Mouse (Mus musculus): Measurements from ENCODE around the gene Icam1.

Gene Icam1

DNA sequence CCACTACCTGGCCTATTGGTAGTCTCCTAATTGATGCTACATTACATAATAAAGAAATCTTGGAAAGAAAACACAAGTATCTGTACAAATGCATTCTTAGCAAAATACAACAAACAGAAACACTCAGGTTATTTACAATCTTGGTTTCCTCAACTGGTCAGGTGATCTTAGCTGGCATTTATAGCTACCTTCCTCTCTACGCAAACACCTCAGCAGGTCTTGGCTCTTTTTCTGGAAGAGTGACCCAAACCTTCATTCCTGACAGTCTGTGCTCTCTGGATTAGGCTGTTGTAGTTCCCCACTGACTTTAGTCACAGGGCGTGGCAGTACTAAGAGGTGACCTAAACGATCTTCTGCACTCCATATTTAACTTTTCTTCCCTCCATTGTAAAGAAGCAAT, 29.4 kb downstream of the Icam1 start:
- no peak for DNase-seq (ENCODE audit: low read depth, low spot score)

DNA sequence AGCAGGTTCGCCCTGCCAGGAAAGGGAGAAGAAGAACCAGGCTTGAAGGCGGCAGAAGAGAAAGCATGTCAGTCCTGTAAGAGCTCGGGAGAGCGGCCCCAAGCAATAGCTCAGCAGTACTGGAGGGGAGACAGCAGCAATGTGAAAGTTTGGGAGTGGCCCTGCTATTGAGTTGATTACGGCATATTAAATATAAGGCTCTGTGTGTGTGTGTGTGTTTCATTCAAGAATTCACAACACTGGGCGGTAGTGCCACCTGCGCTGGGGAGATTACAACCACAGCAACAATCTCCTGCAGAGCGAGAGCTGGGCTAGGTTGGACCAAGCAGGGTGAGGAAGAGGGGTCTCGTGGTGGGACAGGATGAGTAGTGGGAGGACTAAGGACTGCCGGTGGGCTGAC, 35.8 kb downstream of the Icam1 start:
- DNase-seq (ENCODE audit: low read depth, low spot score): no peak

DNA sequence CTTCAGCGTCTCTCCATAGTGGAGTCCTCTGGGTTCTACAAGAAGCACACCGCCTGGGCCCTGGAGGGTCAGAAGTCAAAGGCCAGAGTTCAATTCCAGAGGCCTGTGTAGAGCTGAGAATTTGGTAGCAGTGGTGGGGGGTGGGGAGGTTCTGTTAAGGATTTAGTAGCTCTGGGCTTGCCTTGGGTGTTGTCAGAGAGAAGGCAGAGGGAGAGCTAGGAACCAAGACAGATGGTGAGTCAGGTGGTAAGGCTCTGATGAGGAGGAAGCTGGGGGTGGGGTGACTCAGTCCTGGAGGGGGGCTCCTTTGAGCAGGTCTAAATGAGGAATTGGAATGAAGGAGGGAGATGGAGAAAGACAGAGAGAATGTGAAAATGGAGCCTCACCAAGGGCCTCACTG, 47.1 kb downstream of the Icam1 start:
- no peak for DNase-seq (ENCODE audit: low read depth, low spot score)

DNA sequence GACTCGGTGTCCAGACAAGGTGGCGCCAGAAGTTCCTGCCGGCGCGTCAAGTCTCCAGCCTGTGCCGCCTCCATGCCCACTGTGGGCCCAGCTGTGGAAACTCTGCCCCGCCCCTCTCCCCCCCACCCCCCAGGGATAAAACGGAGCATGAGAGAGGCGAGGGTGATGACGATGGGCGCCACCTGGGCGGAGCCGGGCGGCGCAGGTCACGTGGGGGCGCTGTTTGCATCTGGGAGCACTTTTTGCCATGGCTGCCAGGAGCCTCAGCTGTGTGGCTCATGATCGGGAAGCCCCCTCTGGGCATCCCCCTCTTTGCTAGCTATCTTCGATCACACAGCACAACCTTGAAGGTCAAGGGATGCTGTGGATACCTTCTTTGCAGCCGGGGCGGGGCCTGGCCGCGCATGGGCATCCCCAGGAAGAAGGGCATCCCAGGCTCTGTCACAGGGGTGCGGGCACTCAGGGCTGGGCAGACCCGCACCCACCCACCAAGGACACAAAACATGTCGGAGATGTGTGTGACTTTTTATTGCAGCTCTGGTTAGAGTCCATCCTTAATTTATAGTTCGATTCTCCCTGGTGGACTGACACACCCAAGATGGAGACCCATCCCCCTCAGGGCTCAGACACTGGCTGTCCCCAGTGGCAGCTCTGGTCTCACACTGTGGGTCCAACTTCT, 51.4 kb downstream of the Icam1 start, which contains the start of gene Zglp1:
Zglp1 (minus strand) TSS at position 88 of the 679 bp plus-strand sequence.
- DNase-seq (ENCODE audit: low read depth, low spot score): no peak

DNA sequence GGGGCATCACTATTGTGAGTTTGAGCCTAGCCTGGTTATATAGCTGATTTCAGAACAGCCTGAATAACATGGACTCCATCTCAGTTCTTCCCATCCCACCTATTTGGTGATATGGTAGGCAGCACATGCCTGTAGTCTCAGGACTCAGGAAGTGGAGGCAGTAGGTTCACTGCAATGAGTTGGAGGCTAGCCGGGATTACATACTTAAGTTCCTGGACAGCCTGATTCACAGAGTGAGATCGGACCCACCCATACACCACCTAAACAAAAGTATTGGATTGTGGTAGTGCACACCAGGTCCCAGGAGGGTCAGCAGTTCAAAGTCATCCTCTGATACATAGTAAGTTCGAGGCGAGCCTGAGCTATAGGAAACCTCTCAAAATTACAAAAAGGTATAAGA, 56.9 kb downstream of the Icam1 start:
- DNase-seq (ENCODE audit: low read depth, low spot score): no peak

DNA sequence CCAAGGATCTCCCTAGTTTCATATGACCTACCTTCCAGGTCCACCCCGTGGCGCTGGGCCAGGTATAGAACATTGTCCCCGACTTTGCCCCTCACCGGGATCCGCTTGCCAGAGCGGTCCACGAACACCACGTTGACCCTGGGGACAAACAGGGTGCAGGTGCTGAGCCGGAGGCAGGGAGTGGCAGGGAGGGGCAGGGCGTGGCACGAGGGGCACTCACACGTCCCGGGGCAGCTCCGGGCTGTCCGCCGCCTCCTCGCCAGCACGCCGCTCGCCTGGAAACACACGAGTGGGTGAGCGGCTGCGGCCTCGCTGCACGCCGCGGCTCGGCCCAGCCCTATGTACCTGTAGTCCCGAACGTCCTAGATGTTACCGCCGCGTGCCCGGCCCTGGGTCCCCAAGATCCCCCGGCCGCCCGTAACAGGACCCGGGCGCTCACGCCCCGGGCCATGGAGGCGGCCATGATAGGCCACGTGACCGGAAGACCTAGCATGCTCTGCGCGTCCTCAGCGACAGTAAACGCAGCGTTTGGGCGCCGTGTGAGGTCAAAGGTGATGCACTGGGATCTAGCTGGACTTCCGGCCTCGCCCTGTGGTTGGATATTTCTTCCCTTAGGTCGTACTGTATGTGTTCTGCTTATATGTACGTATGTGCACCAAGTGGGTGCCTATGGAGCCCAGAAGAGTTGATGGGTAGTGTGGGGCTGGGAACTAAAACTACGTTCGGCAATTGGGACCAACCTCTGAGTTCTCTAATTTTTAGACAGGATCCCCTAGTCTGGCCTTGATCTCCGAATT, 57.5 kb downstream of the Icam1 start, which contains the start of the genes Gm49373 and Fdx1l:
Gm49373 (minus strand) TSS at position 53 of the 797 bp plus-strand sequence.
Fdx1l (minus strand) TSS at position 571 of the 797 bp plus-strand sequence.
- DNase-seq (ENCODE audit: low read depth, low spot score): peak; percentile 81

DNA sequence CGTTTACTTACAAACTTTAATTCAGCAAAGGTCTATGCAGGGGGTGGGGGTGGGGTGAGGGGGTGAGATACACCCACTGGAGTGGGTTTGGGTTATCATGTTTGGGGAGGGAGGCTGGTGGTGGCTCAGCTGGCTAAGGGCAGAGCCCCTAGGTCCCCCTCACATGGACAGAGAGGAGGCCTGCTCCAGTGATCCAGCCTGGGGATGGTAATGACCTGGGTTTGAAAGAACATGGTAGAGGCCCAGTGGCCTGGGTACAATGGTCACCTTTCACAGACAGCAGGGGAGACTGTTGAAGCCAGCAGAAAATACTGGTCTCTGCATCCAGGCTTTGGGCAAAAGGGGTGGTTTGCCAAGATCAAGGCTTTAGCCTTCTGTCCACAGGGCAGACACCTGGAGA, 58.4 kb downstream of the Icam1 start:
- DNase-seq (ENCODE audit: low read depth, low spot score): no peak

DNA sequence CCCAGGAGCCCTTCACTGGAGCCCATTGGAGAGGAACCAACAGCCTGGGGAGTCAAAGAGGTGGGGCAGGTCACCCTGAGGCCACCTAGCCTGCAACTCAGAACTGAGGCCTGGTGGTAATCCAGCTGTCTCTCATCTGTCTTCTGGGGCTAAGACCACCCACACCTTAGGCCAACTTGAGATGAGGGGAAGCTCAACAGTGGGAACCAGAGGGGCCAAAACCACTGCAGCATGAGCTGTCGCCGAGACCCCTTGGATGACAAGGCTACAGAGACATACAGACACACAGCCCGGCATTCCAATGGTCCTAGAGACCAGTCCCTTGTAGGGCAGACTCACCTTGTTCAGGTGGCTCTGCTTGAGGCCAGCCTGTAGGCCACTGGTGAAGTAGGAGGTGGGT, 59.8 kb downstream of the Icam1 start:
- DNase-seq (ENCODE audit: low read depth, low spot score): no peak
